Mouse (Mus musculus) inflammation-experienced regulatory T-cells, adult 16 weeks (primary cell): ENCODE results near the gene Syce1. TPM values are rescaled to one million over a fixed set of nuclear protein-coding genes. Genes with fewer than 3 reads are reported as not detected.

ENCODE experiments used
- polyA plus RNA-seq: library from polyadenylated mRNA; unstranded; fragments of 100-300 nt; shearing (Covaris generic); gene quantifications from one replicate; pipeline ENCODE4 v1.2.1, GENCODE M21; 2017

The Syce1 gene
- 0.66 TPM for polyA plus RNA-seq

GRCm38 (mm10) chr7:140787406-140788052 lies at the start of gene Syce1:
TSS of gene Syce1 (minus strand) at chr7:140787852.

GRCm38 (mm10) chr7:140834968-140835757 lies 47.5 kb upstream of the Syce1 start, which contains the start of gene Urah:
TSS of gene Urah (plus strand) at chr7:140835018.

GRCm38 (mm10) chr7:140821653-140822329 lies 34.1 kb upstream of the Syce1 start, which contains the start of gene Zfp941:
TSS of gene Zfp941 (minus strand) at chr7:140822178.

GRCm38 (mm10) chr7:140763447-140764020 lies 24.1 kb downstream of the Syce1 start, which contains the start of gene Cyp2e1:
TSS of gene Cyp2e1 (plus strand) at chr7:140763739.

Other genes starting within 250 kb of the Syce1 start
- not detected for gene Olfr538, start 220.0 kb downstream of the Syce1 start, polyA plus RNA-seq
- not detected for gene Olfr46, start 186.6 kb downstream of the Syce1 start, polyA plus RNA-seq
- gene Olfr61, start 158.9 kb downstream of the Syce1 start, polyA plus RNA-seq: not detected
- gene Olfr53, start 141.4 kb downstream of the Syce1 start, polyA plus RNA-seq: not detected
- 0.02 TPM for gene Olfr539, start 127.9 kb downstream of the Syce1 start, polyA plus RNA-seq
- not detected for gene Olfr45, start 105.9 kb downstream of the Syce1 start, polyA plus RNA-seq
- not detected for gene Olfr541, start 90.6 kb downstream of the Syce1 start, polyA plus RNA-seq
- not detected for gene Cyp2e1, start 24.1 kb downstream of the Syce1 start, polyA plus RNA-seq
- 0.20 TPM for gene Zfp941, start 34.3 kb upstream of the Syce1 start, polyA plus RNA-seq
- gene Urah, start 47.2 kb upstream of the Syce1 start, polyA plus RNA-seq: not detected
- not detected for gene Scgb1c1, start 57.7 kb upstream of the Syce1 start, polyA plus RNA-seq
- gene Odf3, start 60.0 kb upstream of the Syce1 start, polyA plus RNA-seq: not detected
- gene Gm45785, start 68.5 kb upstream of the Syce1 start, polyA plus RNA-seq: not detected
- gene Ric8a, start 69.1 kb upstream of the Syce1 start, polyA plus RNA-seq: 165 TPM
- gene Bet1l, start 69.7 kb upstream of the Syce1 start, polyA plus RNA-seq: 56.9 TPM
- 242 TPM for gene Psmd13, start 94.1 kb upstream of the Syce1 start, polyA plus RNA-seq
- 13.3 TPM for gene Sirt3, start 94.5 kb upstream of the Syce1 start, polyA plus RNA-seq
- gene Cox8b, start 112.6 kb upstream of the Syce1 start, polyA plus RNA-seq: not detected
- not detected for gene Nlrp6, start 133.1 kb upstream of the Syce1 start, polyA plus RNA-seq
- 45.4 TPM for gene Pgghg, start 153.5 kb upstream of the Syce1 start, polyA plus RNA-seq
- 1.0 TPM for gene Ifitm5, start 162.4 kb upstream of the Syce1 start, polyA plus RNA-seq
- not detected for gene Gm45717, start 168.1 kb upstream of the Syce1 start, polyA plus RNA-seq
- 35.4 TPM for gene Ifitm2, start 168.1 kb upstream of the Syce1 start, polyA plus RNA-seq
- gene Ifitm1, start 179.4 kb upstream of the Syce1 start, polyA plus RNA-seq: 0.77 TPM
- gene Ifitm3, start 222.9 kb upstream of the Syce1 start, polyA plus RNA-seq: 6.3 TPM
- not detected for gene Ifitm6, start 230.1 kb upstream of the Syce1 start, polyA plus RNA-seq
- not detected for gene Gm17387, start 241.3 kb upstream of the Syce1 start, polyA plus RNA-seq